Mouse (Mus musculus): Measurements from ENCODE around the gene Slco3a1.

DNA sequence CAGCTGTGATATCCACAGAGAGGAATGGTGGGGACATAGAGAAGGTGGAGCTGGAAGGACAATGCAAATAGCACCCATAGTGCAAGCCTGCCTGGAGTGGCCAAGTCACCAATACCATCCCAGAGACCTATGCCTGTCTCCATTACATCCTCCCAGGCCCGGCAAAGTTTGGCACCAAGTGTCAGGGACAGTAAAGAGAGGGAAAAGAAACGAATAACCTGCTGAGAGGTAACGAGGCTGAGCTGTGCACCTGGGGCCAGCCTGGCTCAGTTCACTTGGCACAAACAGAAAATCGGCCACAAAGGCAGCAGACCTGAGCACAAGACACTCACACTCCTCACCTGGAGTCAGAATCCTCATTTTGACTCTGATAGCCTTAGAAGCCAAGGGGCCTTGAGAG is 12.6 kb downstream of the Slco3a1 start:
- TF ChIP-seq HCFC1 (IDR thresholded peaks at IDR 0.05; ENCODE audit: borderline replicate concordance, insufficient read depth, low read length) (no peak), ZC3H11A (IDR thresholded peaks at IDR 0.05; ENCODE audit: borderline replicate concordance, low read depth, low read length) (no peak), CHD2 (IDR thresholded peaks at IDR 0.05; ENCODE audit: low read depth, low read length) (no peak), ZNF384 (IDR thresholded peaks at IDR 0.05; ENCODE audit: low read depth, low read length) (no peak)
